Mouse (Mus musculus): ENCODE data around the gene Gm42742. TPM values are rescaled to one million over a fixed set of nuclear protein-coding genes. Genes with fewer than 3 reads are reported as not detected.

Gm42742 gene
- polyA plus RNA-seq, 1 experiment from 2014 or later = 23.7 TPM

DNA sequence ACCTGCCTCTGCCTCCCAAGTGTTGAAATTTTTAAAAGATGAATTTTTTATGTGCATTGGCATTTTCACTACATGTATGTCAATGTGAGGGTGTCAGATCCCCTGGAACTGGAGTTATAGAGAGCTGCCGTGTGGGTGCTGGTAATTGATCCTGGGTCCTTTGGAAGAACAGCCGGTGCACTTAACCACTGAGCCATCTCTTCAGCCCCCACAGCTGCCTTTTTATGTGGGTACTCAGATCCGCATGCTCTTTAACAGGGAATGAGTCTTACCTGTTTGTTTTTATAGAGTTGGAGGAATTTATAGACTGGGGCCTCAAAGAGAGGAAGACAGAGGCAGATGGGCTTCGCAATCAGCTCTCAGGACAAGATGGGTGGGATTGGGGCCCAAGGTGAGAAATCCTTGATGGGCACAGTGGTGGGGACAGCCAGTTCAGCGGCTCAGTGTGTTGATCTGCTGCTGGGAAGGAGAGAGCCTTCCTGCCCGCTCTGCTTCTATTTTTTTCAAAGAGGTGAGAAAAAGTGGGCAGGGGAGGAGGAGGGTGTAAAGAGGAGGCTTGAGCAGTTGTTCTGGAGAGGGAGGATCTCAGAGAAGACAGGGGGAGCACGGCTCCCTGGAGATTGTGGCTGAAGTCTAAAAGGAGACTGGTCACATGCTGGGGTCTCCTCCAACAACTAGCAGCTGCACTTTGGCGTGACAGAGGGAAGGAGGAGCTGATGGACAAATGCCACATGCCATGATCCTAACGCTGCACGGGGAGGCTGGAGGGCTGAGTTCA lies 36.0 kb downstream of the Gm42742 start:
- no peak overlapping the region for H3K4me3 ChIP-seq
- H3K4me2 ChIP-seq = no peak overlapping the region
- ATAC-seq (ENCODE audit: borderline replicate concordance, extremely low read depth, low FRiP score, low TSS enrichment) = no peak
- H3K36me3 ChIP-seq = peaks cover 8% of the 10 kb centered on the region; the same call in 1 of the 2 replicates
- 34% methylated on average over 10 of the region's 10 CpGs for WGBS
- H3K9me3 ChIP-seq = no peaks in the 10 kb centered on the region
- H3K9ac ChIP-seq = no peak overlapping the region
- no peaks in the 10 kb centered on the region for H3K27me3 ChIP-seq
- H3K27ac ChIP-seq = no peak overlapping the region
- no peaks in the 10 kb centered on the region for H3K4me1 ChIP-seq

DNA sequence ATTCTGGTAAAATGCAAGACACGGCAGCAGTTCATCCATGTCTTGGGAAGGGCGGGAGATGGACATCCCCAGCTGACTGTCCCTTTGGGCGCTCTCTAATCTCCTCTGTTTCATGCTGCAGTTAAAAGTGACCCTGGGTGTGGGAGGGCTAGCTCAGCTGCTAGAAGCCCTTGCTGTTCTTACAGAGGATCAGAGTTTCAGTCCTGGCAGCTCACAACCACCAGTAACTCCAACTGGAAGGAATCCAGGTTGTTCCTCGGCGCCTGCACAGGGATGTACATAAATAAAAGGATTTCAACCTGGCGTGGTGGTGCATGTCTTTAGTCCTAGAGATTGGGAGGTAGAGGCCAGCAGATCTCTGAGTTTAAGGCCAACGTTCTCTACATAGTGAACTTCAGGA lies 37.8 kb downstream of the Gm42742 start:
- Histone ChIP-seq H3K4me2 (no peak overlapping the region), H3K4me1 (no peaks in the 10 kb centered on the region), H3K36me3 (peaks cover 26% of the 10 kb centered on the region; the same call in 1 of the 2 replicates), H3K27ac (no peak overlapping the region), H3K27me3 (no peaks in the 10 kb centered on the region), H3K4me3 (no peak overlapping the region), H3K9ac (no peak overlapping the region), H3K9me3 (no peaks in the 10 kb centered on the region)
- 69% methylated on average over 7 of the region's 7 CpGs for WGBS
- ATAC-seq (ENCODE audit: borderline replicate concordance, extremely low read depth, low FRiP score, low TSS enrichment) = no peak

DNA sequence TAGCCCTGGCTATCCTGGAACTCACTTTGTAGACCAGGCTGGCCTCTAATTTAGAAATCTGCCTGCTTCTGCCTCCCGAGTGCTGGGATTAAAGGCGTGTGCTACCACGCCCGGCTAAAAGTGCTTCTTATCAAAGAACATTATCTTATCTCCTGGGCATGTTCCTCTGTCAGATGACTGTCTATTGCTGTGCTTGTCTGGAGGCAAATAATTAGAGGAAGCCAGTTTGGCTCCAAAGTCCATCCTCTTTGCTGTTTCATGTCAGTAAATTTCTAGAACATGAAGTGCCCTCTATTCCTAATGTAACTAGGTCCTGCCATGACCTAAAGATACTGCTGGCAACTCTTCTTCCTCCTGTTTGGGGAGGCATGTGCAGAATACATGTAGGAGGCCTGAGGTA lies 38.8 kb downstream of the Gm42742 start:
- WGBS = 81% methylated on average over 4 of the region's 4 CpGs
- Histone ChIP-seq H3K4me2 (no peak overlapping the region), H3K9me3 (no peaks in the 10 kb centered on the region)

DNA sequence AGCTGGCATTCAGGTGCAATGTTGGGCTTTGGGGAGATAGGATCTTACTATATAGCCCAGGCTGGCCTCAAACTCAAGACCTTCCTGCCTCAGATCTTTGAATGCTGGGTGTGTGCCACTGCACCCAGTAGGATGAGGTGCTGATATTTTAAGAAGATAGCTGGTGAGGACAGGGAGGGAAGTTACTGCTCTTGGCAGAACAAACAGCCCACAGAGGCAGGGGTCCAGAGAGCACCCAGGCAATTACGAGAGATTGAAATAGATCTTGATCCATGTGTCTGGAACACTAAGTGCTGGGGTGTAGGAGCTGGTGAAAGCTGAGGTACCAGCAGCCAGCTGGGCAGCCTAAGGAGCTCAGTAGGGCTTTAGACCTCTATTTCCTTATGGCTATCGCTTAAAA lies 39.3 kb downstream of the Gm42742 start:
- Histone ChIP-seq H3K9ac (no peak overlapping the region), H3K36me3 (peaks cover 26% of the 10 kb centered on the region; the same call in 1 of the 2 replicates)
- WGBS = 79% methylated on average over 2 of the region's 2 CpGs

More for the DNA sequence above, 38.8 kb downstream of the Gm42742 start:
- Histone ChIP-seq H3K4me1 (peaks cover 7% of the 10 kb centered on the region), H3K27ac (no peak overlapping the region), H3K36me3 (peaks cover 26% of the 10 kb centered on the region; the same call in 1 of the 2 replicates), H3K4me3 (no peak overlapping the region), H3K27me3 (no peaks in the 10 kb centered on the region), H3K9ac (no peak overlapping the region)
- ATAC-seq (ENCODE audit: borderline replicate concordance, extremely low read depth, low FRiP score, low TSS enrichment) = no peak

DNA sequence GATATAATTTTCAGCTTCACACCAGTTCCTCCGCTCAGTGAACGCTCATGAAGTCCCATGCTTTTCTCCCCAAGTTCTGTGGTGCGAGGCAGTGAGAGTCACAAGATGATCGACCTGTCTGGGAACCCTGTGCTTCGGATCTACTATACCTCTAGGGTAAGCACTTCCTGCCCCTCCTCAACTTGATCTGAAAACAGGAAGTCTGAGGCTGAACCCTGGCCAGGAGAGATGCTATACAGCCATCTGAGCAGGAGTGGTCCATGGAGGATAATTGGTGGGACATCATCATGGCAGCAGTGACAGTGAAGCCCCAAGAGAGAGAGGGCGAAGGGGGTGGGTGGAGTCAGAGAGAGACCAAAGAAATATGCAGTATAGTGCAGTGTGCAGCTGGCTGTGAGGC lies 42.1 kb downstream of the Gm42742 start:
- Histone ChIP-seq H3K4me3 (no peak overlapping the region), H3K36me3 (peaks cover 26% of the 10 kb centered on the region; the same call in 1 of the 2 replicates), H3K9ac (no peak overlapping the region), H3K9me3 (no peaks in the 10 kb centered on the region), H3K4me1 (peaks cover 17% of the 10 kb centered on the region), H3K27ac (no peak overlapping the region), H3K4me2 (no peak overlapping the region), H3K27me3 (no peaks in the 10 kb centered on the region)
- no peak for ATAC-seq (ENCODE audit: borderline replicate concordance, extremely low read depth, low FRiP score, low TSS enrichment)
- WGBS = 84% methylated on average over 6 of the region's 6 CpGs

More for the DNA sequence above, 39.3 kb downstream of the Gm42742 start:
- H3K4me3 ChIP-seq = no peak overlapping the region
- no peak overlapping the region for H3K4me2 ChIP-seq
- H3K27me3 ChIP-seq = no peaks in the 10 kb centered on the region
- no peaks in the 10 kb centered on the region for H3K9me3 ChIP-seq
- no peak overlapping the region for H3K27ac ChIP-seq
- peaks cover 10% of the 10 kb centered on the region for H3K4me1 ChIP-seq
- no peak for ATAC-seq (ENCODE audit: borderline replicate concordance, extremely low read depth, low FRiP score, low TSS enrichment)

DNA sequence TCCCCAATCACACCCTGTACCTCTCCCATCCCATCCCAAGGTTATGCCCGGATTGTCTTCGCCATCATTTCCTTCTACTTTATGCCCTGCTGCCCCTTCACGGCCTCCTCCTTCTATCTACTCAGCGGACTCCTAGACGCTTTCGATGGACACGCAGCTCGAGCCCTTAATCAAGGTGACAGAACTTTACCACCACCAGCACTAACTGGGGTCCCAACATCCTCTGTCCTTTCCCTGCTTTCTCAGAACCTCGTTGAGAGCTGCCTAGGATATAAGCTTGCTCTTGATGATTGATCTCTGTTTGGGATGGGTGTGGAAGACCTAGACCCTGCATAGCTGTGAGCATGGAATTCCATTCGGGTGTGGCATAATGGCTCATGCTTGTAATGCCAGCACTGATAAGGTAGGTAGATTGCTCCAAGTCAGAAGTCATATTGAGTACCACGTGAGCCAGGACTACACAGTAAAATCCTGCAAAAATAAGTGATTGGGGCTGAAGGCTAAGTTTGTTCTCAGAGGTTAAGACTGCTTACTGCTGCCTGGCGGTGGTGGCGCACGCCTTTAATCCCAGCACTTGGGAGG lies 43.9 kb downstream of the Gm42742 start:
- ATAC-seq (ENCODE audit: borderline replicate concordance, extremely low read depth, low FRiP score, low TSS enrichment) = no peak

DNA sequence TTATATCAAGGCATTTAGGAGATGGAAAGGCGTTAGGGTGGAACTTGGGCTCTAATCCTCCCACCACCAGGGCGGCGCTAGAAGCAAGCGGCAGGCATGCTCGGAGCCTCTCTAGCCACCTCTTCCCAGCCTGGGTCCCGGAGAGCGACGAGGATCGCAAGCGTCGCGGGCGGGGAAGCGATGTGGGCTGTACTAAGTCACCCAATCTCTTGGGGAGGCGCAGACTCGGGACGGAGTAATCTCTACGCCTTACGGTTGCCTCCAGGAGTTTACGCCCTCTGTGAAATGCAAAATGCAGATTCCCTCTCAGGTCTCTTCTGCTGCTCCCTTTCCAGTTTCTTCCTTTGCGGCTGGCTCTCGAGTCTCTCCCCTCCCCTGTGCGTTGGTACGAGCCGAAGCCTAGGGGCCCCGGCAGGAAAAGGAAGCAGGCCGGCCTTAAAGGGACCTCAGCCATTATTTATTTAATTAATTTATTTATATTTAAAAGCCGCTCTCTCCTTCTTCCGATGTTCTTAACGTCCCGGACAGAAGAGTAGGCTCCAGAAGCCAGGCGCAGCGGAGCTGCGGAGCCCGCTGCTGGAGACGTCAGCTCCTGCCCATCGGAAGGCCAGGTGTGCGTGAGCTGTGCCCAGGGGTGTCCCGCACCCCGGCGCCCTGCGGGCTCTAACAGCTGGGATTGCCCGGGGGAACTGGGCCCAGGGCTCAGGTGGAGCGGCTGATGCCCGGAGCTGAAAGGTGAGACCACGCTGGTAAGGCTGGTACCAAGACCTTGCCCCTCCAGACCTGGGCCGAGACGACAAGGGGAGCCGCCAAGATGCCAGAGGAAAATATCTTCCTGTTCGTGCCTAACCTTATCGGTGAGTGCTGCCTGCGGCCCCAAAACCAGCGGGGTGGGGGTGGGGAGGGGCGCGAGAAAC lies 44.7 kb downstream of the Gm42742 start, which contains the start of gene Cdiptos:
Gene Cdiptos, minus strand, starts transcription at position 149 of the 917 bp plus-strand sequence.
- peak within 1 kb of the TSS; percentile 91 for H3K4me3 ChIP-seq
- peak within 1 kb of the TSS; percentile 71 for H3K4me2 ChIP-seq
- peak within 1 kb of the TSS; percentile 99 for H3K9ac ChIP-seq
- H3K9me3 ChIP-seq = no peaks in the 10 kb centered on the region
- ATAC-seq (ENCODE audit: borderline replicate concordance, extremely low read depth, low FRiP score, low TSS enrichment) = peak; percentile 96
- peak within 1 kb of the TSS; percentile 95 for H3K27ac ChIP-seq
- peaks cover 17% of the 10 kb centered on the region for H3K4me1 ChIP-seq
- H3K36me3 ChIP-seq = peaks cover 26% of the 10 kb centered on the region; the same call in 1 of the 2 replicates
- no peaks in the 10 kb centered on the region for H3K27me3 ChIP-seq
- WGBS = under 1% methylated on average over 52 of the region's 55 CpGs

More for the DNA sequence above, 43.9 kb downstream of the Gm42742 start:
- H3K9me3 ChIP-seq = no peaks in the 10 kb centered on the region
- peak overlapping the region; percentile 71 for H3K4me2 ChIP-seq
- H3K4me1 ChIP-seq = peaks cover 17% of the 10 kb centered on the region
- H3K36me3 ChIP-seq = peaks cover 26% of the 10 kb centered on the region; the same call in 1 of the 2 replicates
- no peaks in the 10 kb centered on the region for H3K27me3 ChIP-seq
- H3K9ac ChIP-seq = peak overlapping the region; percentile 99
- peak overlapping the region; percentile 95 for H3K27ac ChIP-seq
- 23% methylated on average over 14 of the region's 14 CpGs for WGBS
- peak overlapping the region; percentile 91 for H3K4me3 ChIP-seq

DNA sequence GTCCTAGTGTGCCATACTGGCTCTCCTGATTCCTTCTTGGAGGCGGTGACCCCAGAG lies 45.2 kb downstream of the Gm42742 start, which contains the start of gene Cdipt:
Gene Cdipt, plus strand, starts transcription at position 22 of the 57 bp plus-strand sequence.
- no peaks in the 10 kb centered on the region for H3K9me3 ChIP-seq
- whole genome bisulfite sequencing = 0% methylated on average over 1 of the region's 1 CpGs
- H3K27ac ChIP-seq = peak within 1 kb of the TSS; percentile 95
- H3K36me3 ChIP-seq = peaks cover 26% of the 10 kb centered on the region; the same call in 1 of the 2 replicates
- H3K4me1 ChIP-seq = peaks cover 17% of the 10 kb centered on the region
- peak within 1 kb of the TSS; percentile 91 for H3K4me3 ChIP-seq
- H3K27me3 ChIP-seq = no peaks in the 10 kb centered on the region
- peak within 1 kb of the TSS; percentile 71 for H3K4me2 ChIP-seq
- peak within 1 kb of the TSS; percentile 99 for H3K9ac ChIP-seq
- no peak for ATAC-seq (ENCODE audit: borderline replicate concordance, extremely low read depth, low FRiP score, low TSS enrichment)

DNA sequence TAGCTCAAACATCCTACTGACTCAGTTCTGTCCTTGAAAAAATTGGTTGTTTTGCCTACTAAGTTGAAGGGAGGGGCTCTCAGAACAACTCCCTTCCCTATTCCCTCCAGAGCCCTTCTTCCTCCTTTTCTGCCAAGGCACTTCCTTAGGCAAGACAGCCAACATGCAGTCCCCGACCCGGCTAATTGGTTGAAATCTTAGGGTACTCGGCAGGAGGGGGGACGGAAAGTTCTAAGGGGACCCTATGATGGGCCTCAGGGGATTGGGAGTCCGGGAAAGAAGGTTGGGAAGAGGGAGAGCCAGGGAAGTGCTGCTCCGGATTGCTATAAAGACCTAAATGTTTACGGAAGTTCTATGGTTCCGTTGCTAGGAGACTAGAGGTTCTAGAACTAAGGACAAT lies 45.4 kb downstream of the Gm42742 start:
- 11% methylated on average over 8 of the region's 8 CpGs for WGBS
- peaks cover 24% of the 10 kb centered on the region; the same call in 1 of the 2 replicates for H3K36me3 ChIP-seq
- H3K4me3 ChIP-seq = peak overlapping the region; percentile 91
- H3K9me3 ChIP-seq = no peaks in the 10 kb centered on the region
- H3K9ac ChIP-seq = peak overlapping the region; percentile 99; the same call in 1 of the 2 replicates
- peak overlapping the region; percentile 27; the same call in 1 of the 2 replicates for H3K27ac ChIP-seq
- H3K4me2 ChIP-seq = peak overlapping the region; percentile 71
- no peak for ATAC-seq (ENCODE audit: borderline replicate concordance, extremely low read depth, low FRiP score, low TSS enrichment)
- H3K27me3 ChIP-seq = no peaks in the 10 kb centered on the region
- H3K4me1 ChIP-seq = peaks cover 17% of the 10 kb centered on the region

DNA sequence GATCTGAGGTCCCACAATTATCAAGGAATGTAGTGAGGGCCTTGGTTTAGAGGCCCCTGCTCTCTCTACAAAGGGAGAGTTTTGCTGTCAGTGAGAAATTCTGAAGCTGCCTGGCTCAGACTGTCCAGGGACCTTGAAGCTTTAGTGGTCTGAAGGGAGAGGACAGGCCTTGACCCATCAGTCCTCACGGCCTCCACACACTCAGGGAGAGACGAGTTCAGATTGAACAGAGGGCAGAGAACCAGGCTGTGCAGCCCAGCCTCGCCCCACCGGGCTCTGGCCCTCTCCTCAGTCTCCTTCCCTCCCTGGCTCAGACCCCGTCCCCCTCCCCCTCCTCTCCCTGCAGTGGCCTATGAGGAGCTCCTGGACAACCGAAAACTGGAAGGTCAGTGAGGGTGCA lies 53.5 kb downstream of the Gm42742 start:
- ATAC-seq (ENCODE audit: borderline replicate concordance, extremely low read depth, low FRiP score, low TSS enrichment) = no peak
- Histone ChIP-seq H3K4me2 (no peak overlapping the region), H3K27ac (no peak overlapping the region), H3K27me3 (peaks cover 21% of the 10 kb centered on the region), H3K4me3 (no peak overlapping the region), H3K36me3 (no peaks in the 10 kb centered on the region), H3K4me1 (no peaks in the 10 kb centered on the region), H3K9ac (no peak overlapping the region), H3K9me3 (no peaks in the 10 kb centered on the region)
- 65% methylated on average over 6 of the region's 6 CpGs for WGBS

DNA sequence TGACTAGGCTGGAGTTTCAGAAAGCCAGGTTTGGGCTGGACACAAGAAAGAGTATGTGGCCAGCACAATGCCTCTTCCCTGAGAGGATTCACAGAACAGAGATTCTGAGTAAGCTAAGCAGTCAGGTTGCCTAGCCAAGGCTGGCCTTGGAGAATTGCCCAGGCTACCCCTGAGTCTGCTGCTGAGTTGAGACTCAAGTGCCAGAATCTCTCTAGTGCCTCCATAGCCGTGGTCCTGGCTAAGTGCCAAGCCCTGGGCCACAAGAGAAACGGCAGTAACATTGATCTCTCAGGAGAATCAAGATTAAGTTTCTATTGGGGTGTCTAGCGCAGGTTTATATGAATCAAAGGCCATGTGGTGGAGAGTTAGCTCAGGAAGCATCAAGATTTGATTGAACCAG lies 55.3 kb downstream of the Gm42742 start:
- Histone ChIP-seq H3K4me2 (no peak overlapping the region), H3K27ac (no peak overlapping the region), H3K4me1 (no peaks in the 10 kb centered on the region), H3K9ac (no peak overlapping the region), H3K36me3 (no peaks in the 10 kb centered on the region), H3K4me3 (no peak overlapping the region), H3K27me3 (peaks cover 30% of the 10 kb centered on the region), H3K9me3 (no peaks in the 10 kb centered on the region)
- WGBS = 34% methylated on average over 3 of the region's 3 CpGs
- ATAC-seq (ENCODE audit: borderline replicate concordance, extremely low read depth, low FRiP score, low TSS enrichment) = no peak
